Mouse (Mus musculus) frontal cortex, adult 2 months (tissue): Measurements from ENCODE around the gene Bloc1s1. TPM values are rescaled to one million over a fixed set of nuclear protein-coding genes. Genes with fewer than 3 reads are reported as not detected.
A peak's percentile ranks its signal among the peaks of the same experiment; 100 is the strongest.

ENCODE experiments used
- DNase-seq, 2 experiments: peaks; one replicate each; pipeline ENCODE4 v3.0.0; 2022; ENCODE audit warnings: low spot score in 1 of 2; ENCODE audit errors: extremely low spot score in 1 of 2
- polyA plus RNA-seq: library from polyadenylated mRNA; depleted of rRNA; stranded (reverse); fragments of >200 nt; gene quantifications from 2 replicates; pipeline ENCODE4 v1.2.3, GENCODE M21; 2012

The Bloc1s1 gene
- polyA plus RNA-seq, 1 experiment: 273 TPM

DNA sequence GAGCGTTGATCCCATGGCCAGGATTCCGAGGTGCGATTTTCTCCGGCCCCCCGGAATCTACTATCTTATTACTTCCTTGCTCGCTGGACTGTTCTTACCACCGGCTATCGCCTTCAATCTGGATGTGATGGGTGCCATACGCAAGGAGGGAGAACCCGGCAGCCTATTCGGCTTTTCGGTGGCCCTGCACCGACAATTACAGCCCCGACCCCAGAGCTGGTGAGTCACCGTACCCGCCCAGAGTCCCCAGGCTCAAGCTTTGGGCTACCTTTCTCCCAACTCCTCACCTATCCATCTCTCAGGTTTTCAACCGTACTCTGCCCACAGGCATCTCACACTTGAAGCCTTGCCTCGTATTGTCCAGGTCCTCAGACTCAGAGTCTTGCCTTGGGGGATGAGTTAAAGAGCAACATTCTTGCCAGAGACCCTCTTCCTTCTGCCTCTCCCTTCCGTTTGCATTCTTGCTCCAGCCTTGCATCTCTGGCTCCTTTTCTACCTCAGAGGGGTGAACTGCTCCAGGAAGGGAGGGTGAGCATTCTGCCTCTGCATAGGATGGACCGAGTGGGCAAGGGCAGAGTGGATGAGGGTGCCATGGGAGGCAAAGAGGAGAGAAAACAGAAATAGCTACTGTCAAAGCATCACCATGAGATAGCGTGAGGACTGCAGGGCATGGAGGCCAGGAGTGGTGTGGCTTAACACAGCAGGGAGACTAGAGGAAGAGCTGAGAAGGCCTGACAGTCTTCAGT lies 10.3 kb upstream of the Bloc1s1 start:
- no peak for DNase-seq

DNA sequence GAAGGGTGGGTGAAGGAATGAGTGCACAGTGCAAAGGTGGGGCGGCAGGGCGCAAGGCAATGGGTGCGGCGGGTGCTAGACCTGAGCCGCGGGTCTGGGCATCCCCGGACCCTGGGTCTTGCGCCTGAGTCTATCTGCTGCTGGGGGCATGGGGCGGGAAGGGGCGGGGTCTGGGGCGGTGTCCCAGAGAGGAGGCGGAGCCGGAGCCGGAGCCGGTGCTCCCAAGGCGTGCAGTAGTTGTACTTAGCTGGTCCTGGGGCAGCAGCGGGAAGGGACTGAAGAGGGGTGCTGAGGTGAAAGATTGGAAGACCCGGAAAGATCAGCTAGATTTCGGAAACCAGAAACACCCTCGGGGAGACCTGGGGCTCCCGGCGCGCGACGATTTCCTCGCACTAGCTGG lies 9.7 kb upstream of the Bloc1s1 start, which contains the start of gene Itga7:
TSS of gene Itga7 (plus strand) at position 245 of the 400 bp plus-strand sequence.
- no peak for DNase-seq

DNA sequence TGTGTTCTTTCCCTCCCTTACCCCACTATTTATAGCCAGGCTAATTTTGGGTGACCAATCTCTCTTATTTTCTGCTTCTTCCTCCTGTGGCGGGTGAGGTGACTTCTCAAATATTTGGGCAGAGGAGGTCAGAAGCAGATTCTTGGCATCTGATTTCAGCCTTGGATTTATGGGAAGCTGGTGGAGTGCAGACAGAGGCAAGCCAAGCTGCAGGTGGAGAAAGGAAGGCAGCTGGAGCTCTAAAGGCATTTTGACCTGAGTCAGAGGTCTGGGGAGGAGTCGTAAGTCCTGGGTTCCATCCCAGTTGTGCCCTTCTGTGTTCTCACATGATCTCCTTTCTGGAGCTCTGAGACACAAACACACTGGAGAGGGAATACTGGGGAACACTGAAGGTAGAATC lies 7.6 kb upstream of the Bloc1s1 start:
- DNase-seq: no peak

DNA sequence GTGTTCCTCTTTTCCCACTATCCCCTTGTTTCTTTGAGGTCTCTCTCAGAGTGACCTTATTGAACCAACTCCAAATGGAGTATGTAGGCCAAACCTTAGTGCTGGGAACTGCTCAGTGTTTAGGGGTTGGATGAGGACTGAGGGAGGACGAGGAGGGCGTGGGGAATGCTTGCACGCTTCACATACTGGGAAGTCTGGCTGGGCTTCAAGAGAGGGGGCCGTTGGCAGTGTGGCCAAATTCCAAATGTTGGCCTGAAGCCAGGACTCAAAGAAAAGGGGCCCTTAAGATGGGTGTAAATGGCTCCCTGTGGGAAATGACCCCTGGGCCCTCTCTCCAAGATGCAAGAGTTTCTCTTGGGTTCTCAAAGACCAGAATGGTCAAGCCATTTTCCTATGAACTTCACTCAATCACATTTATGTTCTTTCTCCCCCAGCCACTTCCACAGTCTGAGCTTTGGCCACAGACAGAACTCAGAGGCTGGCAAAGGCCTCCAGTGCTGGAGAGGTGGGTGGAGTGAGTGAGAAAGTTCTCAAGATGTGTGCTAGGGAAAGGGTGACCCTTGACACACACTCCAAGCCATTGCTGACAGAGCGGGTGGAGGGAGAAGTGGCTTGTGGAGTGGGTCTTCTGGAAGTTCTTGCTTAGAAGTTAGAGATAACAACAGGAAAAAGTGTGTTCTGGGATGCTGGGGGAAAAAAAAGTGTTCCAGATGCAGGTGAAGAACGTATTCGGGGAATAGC lies 6.0 kb upstream of the Bloc1s1 start:
- DNase-seq: no peak

DNA sequence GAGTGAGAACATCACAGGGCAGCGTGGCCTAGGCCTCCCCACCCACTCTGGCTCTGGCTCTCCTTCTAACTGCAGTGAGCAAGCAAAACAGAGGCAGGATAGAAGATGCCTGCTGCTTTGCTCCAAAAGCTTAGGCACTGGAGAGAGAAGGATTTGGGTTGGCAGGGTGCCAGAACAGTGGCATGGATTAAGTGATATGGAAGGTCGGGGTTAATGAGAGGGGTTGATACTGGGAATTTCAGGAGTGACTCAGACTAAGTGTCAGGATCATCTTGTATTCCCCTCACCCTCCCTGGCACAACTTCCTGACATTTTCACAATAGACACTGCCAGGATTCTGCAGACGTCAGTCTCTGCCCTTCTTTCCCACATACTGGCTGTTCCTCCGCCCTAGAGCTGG lies 4.5 kb upstream of the Bloc1s1 start:
- DNase-seq: no peak

DNA sequence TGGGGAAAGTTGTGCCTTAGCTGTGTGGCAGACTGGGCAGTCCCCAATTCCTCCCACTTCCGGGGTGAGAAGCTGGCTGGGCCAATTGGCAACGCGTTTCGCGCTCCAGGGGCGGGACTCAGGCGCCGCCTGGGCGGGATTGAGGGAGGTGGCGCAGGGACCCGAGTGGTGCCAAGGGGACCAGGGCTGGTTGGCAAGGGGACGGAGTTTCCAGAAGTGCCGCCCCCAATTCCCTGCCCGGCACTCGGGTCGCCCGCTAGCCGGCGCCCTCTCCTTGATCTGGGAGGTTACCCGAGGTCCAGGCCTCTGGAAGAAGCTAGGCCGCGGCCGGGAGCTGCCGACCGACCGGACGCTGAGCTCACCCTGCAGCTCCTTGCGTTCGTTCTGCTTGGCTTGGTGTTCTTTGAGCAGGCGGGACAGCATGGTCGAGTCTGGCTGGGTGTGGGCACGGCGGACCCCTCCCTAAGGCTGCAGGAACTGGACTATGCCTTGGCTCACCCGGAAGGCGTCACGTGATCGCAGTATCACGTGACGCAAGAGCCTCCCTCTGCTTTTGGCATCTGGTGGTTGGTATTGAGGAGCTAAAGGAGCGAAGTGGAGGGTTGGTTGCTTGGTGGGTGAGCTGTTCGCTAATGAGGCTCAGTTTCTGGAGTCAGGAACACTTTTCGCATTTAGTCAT lies 683 bp downstream of the Bloc1s1 start:
- peak; percentile 90 to 96 for DNase-seq

DNA sequence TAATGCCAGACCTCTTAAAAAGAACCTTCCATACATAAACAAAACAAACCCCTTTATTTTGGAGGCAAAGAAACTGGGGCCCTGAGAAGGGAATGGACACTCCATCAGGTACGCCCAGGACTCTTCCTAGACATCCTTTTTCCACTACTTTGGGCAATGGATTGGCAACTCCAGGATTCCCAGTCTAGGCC lies 1.1 kb downstream of the Bloc1s1 start, which contains the start of gene Rdh5:
TSS of gene Rdh5 (minus strand) at position 67 of the 191 bp plus-strand sequence.
- no peak for DNase-seq

DNA sequence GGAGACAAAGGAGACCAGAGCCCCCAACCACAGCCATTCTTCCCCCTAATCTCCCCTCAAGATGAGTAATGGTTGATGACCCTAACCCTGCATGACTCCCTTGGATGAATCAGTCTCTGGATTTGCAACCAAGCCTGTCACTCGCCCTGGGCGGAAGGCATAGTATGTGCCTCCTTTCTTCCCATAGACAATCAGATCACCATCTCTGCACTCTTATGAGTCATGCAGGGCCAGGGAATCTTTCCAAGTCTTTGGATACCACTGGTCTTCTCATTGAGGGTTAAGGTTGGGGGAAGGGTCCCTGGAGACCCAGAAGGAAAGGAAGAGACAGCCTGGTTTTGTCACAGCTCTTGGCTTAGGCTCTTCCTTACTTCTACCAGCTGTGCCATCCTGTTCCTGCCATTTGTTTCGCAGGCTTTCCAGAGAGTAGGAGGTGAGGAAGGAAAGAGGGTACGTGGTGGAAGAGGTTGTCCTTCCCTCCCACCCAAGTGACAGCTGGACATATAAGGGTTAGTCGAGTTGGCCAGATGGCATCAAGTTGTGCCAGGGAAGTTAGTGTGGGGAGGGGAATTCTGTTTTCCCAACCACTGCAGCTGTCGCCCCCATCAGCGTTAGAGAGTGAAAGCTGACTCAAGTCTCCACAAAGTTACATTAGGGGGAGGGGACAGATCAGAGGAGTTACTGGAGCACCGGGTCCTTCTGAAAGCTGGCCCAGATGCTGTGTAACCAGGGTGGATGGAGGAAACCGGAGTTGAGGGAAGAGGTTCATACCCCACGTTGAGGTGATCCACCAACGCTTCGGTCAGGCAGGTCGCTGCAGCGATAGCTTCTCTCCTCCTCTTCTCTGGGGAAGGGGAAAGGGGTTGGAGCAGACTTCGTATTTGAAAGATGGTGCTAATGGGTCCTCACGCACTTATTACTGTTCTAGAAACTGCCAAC lies 1.7 kb downstream of the Bloc1s1 start:
- peak in 1 of 2 experiments; percentile 51 for DNase-seq

DNA sequence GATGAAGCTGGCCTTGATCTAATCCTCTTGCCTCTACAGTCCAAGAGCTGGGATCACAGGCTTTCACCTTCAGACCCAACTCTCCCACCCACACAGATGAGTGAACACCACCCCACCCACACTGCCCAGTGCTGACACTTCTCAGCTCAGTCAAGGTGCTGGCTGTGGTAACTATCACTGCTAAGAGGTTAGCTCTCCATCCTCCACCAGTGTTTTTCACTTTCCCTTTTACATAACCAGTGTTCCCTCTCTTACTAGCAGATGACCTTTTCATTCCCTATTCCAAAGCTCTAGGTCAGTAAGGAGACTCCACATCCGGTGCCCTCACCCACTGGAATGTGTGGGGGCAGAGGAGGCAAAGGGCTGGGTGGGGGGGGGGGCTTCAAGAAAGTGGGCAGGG lies 2.6 kb downstream of the Bloc1s1 start:
- no peak for DNase-seq

DNA sequence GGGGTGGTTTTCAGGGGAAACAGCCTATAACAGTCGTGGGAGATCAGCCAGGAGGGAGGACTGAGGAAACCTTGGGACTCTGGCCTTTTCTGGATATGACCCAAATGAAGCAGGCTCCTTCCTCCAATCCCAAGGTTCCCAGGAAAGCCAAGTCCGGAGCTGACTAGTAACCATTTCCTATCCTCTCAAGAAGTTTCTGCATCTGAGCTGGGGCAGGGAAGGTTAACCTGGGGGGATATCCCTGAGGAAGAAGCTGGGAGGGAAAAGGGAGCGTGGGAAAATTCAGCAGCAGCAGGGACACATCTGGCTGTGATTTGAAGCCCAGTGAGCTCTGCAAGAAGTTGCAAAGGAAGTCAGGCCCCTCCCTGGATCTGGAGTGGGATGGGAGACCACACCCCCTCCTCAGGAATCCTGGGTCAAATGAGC lies 3.1 kb downstream of the Bloc1s1 start:
- no peak for DNase-seq

DNA sequence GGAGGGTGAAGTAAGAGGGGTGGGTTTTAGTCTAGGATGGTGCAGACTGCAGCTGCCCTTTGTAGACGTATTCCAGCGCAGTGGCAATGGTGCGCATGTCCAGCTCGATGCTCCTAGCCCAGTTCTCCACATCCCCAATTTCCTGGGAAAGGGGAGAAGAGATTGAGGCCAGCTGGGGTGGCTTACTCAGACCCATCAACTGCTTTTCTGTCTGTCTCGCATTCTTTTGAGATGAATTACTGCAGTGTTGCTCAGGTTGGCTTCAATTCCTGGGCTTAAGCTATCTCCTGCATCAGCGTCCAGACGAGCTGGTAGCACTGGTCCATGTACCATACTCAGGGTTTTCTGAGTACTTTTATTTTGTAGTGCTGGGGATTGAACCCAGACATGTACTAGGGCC lies 3.9 kb downstream of the Bloc1s1 start:
- DNase-seq: no peak

DNA sequence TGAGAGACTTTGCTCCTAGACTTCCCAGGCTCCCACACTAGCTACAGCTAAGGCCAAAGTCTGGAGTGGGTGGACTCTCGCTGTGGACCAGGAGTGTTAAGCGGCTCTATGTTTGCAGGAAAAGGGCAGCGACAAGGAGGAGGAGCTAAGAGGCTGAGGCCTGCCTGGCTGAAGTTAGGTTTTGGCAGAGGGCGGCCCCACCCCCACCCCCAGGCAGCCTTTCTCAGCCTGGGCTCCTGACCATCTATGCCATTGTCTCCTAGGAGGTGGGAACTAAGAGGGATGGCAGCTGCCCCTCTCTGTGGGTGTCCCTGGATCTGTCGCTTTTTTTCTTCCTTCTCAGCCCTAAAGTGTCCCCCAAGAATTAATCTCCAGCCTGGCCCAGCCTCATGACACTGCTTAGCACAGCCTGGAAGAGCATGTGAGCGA lies 4.6 kb downstream of the Bloc1s1 start:
- DNase-seq: peak in 1 of 2 experiments; percentile 50

DNA sequence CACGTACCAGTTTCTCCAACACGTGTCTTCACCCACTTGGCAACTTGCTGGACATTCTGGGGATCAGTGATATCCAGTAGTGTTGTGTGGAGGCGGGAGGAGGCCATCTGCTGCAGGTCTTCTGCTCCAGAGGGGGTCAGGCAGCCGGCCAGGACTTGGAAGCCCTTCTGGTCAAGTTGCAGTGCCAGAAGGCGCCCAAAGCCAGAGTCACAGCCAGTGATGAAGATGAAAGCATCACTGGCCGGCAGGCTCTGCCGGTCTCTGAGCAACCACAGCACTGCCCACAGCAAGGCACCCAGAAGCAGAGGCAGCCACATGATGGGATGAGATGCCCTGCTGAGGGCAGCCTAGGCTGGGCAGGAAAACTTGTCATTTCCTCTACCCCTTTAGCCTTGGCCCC lies 5.6 kb downstream of the Bloc1s1 start:
- DNase-seq: peak in 1 of 2 experiments; percentile 46

DNA sequence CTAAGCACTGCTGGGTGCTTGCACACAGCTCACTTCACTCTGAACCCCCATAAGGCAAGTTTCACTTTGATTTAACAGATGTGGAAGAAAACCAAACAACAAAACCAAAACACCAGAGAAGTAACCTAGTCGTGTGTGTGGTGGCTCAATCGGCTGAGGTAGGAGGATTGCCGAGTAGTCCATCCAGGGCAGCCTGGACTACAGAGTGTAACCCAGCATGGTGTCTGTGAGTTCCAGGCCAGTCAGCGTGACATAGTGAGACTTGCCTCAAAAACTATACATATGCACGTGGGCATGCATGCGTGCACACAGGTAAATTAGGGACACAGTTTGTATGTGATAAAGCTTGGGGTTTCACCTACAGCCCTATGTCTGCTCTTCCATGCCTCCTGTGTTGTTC lies 6.4 kb downstream of the Bloc1s1 start:
- no peak for DNase-seq

DNA sequence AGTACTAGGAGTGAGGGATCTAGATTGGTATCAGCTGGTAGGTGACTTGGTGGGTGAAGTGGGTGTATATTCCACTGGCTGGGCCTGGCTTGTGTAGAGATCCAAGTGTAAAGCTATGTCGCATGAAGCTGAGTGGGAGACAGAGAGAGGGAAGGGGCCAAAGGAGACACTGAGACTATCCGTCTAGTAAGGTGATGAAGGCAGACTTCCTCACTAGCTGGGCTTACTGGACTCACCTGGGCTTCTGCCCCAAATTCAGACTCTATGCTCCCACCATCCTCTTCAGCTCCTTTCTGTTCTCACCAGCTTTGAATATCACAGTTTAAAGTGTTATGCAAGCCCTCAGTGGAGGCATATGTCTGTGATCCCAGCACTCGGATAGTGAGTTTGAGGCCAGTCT lies 7.2 kb downstream of the Bloc1s1 start:
- DNase-seq: no peak

DNA sequence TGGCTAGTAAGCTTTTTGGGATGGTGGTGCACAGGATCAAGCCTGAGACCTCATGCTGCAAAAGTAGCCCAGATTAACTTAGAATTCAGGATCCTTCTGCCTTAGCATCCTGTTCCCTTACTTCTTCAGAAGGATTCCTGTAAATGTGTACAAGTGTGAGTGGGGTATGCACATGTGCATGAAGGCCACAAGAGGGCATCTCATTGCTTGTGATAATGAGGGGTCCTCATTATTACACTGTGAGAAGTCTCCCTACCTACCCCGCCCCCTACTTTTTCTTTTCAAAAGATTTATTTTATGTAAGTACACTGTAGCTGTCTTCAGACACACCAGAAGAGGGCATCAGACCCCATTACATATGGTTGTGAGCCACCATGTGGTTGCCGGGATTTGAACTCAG lies 8.3 kb downstream of the Bloc1s1 start:
- DNase-seq: no peak

DNA sequence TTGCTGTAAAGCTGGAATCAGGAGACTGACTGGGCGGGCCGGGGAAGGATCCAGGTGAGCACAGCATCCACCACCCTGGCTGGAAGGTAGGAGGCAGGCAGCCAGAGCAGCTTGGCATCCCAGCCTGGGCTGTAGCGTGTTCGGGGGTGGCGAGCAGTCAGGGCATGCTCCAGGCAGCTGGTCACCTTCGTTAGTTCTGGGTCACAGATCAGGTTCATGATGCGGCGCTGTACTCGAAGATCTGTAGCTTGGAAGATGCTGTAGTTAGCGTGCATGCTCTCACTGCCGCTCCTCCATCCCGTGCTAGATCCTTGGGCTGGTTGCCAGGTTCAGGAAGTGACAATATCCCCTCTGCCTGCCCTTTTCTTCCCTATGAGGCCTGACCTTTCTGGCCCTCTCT lies 10.1 kb downstream of the Bloc1s1 start:
- no peak for DNase-seq

DNA sequence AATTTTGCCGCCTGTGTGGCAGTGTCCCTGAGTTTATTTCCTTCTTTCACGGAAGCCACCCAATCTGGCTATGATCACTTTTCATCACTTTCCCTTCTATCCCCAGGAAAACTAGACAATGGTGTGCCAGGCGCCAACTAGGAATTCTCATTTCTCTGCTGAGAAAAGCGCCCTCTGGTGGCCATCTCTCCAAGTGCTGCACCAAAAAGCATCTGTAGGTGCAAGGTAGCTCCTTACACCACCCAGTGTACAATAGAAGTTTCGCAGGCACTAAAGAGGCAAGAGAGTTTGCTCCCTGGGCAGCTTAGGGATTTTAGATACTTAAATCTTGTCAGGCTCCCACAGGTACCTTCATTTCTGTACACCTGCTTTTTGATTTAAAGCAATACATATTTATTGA lies 10.6 kb downstream of the Bloc1s1 start:
- DNase-seq: peak; percentile 78 to 97

DNA sequence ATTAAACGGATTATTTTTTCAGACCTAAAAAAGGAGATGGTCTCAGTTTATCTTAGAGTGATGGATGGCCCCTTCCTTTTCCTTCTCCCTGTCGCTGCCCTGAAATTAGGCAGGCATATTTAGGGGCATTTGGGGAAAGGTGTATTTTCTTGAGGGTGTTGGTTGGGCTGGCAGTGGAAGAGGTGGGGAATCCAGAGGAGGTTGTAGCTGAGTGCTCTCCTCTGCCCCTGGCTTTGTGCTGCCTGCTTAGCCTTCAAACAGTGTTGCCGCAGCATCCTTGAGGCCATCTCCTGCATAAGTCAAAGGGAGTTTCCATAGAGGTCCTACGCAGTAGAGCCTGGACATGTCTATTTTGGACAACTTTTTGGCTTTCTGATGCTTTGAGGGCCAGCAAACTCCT lies 11.0 kb downstream of the Bloc1s1 start:
- DNase-seq: no peak

DNA sequence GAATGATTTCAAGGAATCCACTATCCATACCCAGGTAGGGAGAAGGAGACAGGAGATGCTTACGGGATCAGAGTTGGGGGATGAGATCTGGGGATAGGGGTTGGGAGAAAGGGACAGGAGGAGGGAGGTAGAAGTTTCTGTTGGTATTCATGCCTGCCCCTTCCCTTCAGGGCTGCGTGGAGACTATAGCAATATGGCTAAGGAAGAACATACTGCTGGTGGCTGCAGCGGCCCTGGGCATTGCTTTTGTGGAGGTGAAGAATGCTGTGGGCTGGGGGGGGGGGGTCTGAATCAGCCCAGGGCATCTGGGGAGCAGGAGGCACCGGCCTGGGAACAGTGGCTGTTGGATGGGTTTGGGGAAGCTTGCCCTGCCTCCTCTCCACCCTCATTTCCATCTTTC lies 11.6 kb downstream of the Bloc1s1 start:
- no peak for DNase-seq

DNA sequence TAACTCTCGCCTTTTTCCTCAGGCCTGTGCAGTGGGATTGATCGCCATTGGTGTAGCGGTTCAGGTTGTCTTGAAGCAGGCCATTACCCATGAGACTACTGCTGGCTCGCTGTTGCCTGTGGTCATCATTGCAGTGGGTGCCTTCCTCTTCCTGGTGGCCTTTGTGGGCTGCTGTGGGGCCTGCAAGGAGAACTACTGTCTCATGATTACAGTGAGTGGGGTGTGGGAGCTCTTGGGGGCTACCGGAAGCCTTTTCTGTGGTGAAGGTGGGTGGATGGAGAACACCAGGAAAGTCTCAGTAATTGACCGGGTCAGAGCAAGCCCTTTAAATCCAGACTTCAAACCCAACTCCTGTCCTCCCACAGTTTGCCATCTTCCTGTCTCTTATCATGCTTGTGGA lies 12.4 kb downstream of the Bloc1s1 start:
- DNase-seq: no peak
